Comparison of ENCODE assay signal across 8 mouse cellular contexts in the genomic region with DNA sequence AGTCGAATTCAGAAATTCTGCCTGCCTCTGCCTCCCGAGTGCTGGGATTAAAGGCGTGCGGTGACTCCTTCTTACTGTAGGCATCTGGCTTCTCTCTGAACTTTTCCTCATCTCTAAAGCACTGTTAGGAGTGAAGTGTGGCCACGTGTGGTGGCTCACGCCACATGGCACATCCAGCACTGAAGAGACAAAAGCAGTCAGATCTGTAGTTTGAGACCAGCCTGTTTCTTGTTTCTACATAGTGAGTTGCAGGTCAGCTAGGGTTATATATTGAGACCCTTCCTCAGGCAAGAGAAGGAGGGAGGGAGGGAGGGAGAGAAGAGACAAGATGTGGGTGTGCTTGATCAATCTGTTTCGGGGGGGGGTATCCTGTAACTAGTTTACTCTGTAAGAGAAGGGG. TPM values are rescaled to one million over a fixed set of nuclear protein-coding genes. Genes with fewer than 3 reads are reported as not detected.
A peak's percentile ranks its signal among the peaks of the same experiment; 100 is the strongest.
DNase-seq lines count a peak whose midpoint lies in the region; ATAC-seq and TF ChIP-seq lines count a peak whose summit lies in the region.

Gene Rangrf (minus strand): TSS at position 101 of the 400 bp plus-strand sequence.

- H3K27me3 ChIP-seq in kidney, postnatal 0 days (ENCODE audit: insufficient read depth, low read length), result no peaks in the 10 kb centered on the region
- no peaks in the 10 kb centered on the region for H3K27me3 ChIP-seq in midbrain, embryonic 14.5 days (ENCODE audit: control insufficient read depth, insufficient read depth, low read length)

- DNase-seq in kidney, postnatal 0 days (ENCODE audit: low spot score), result no peak
- DNase-seq in kidney, adult 11 months, result no peak
- DNase-seq in adrenal gland, postnatal 36 days, result no peak
- DNase-seq in gastrocnemius, postnatal 4 days (ENCODE audit: low spot score in 2 of 2), result no peak
- DNase-seq in large intestine, adult 2 months (ENCODE audit: low read depth, low spot score), result no peak
- no peak for DNase-seq in midbrain, embryonic 14.5 days
- no peak for DNase-seq in urinary bladder, postnatal 4 days (ENCODE audit: low spot score in 2 of 2)
- DNase-seq in frontal cortex, postnatal 36 days (ENCODE audit: low spot score in 2 of 2), result no peak

- WGBS in kidney, postnatal 0 days, result 85% methylated on average over 7 of the region's 7 CpGs
- 85% methylated on average over 7 of the region's 7 CpGs for WGBS in large intestine, adult 2 months
- 84% methylated on average over 7 of the region's 7 CpGs for WGBS in midbrain, embryonic 14.5 days

- H3K9ac ChIP-seq in kidney, postnatal 0 days (ENCODE audit: low read depth, low read length), result peak within 1 kb of the TSS; percentile 35; the same call in 1 of the 2 replicates
- H3K9ac ChIP-seq in midbrain, embryonic 14.5 days (replicated peaks; ENCODE audit: low read length), result no peak within 1 kb of the TSS

- ATAC-seq in kidney, postnatal 0 days (replicated peaks; ENCODE audit: low FRiP score, low read depth), result no peak
- ATAC-seq in midbrain, embryonic 14.5 days (ENCODE audit: low FRiP score, low TSS enrichment), result no peak

- H3K4me3 ChIP-seq in kidney, postnatal 0 days (replicated peaks; ENCODE audit: low read depth, low read length), result peak within 1 kb of the TSS; percentile 39
- peak within 1 kb of the TSS; percentile 37 for H3K4me3 ChIP-seq in midbrain, embryonic 14.5 days (replicated peaks; ENCODE audit: low read depth, low read length)

- peak within 1 kb of the TSS; percentile 68 for H3K4me2 ChIP-seq in kidney, postnatal 0 days (ENCODE audit: low read length)
- H3K4me2 ChIP-seq in midbrain, embryonic 14.5 days (ENCODE audit: low read length), result peak within 1 kb of the TSS; percentile 64

- no peak for TF ChIP-seq CTCF in kidney, postnatal 0 days (IDR thresholded peaks at IDR 0.05; ENCODE audit: low read depth)

- no peak within 1 kb of the TSS for H3K27ac ChIP-seq in kidney, postnatal 0 days
- no peak within 1 kb of the TSS for H3K27ac ChIP-seq in midbrain, embryonic 14.5 days (replicated peaks; ENCODE audit: low read depth, low read length)

- no peaks in the 10 kb centered on the region for H3K4me1 ChIP-seq in kidney, postnatal 0 days (replicated peaks; ENCODE audit: insufficient read depth, low read length)
- peaks cover 8% of the 10 kb centered on the region; the same call in 1 of the 2 replicates for H3K4me1 ChIP-seq in midbrain, embryonic 14.5 days (ENCODE audit: control insufficient read depth, insufficient read depth, low read length)

- H3K9me3 ChIP-seq in kidney, postnatal 0 days (replicated peaks; ENCODE audit: low read length), result no peaks in the 10 kb centered on the region
- no peaks in the 10 kb centered on the region for H3K9me3 ChIP-seq in midbrain, embryonic 14.5 days (ENCODE audit: control insufficient read depth, low read length)

- no peaks in the 10 kb centered on the region for H3K36me3 ChIP-seq in kidney, postnatal 0 days (ENCODE audit: insufficient read depth, low read length)
- no peaks in the 10 kb centered on the region for H3K36me3 ChIP-seq in midbrain, embryonic 14.5 days (ENCODE audit: control insufficient read depth, insufficient read depth, low read length)

RNA-seq across cellular contexts. Expression of gene Rangrf, which starts in this region (rescaled TPM):
- 55.6 and 58.3 TPM in 2 replicates for polyA plus RNA-seq in kidney, postnatal 0 days (2015; fragmentation: Nextera tagmentation; extraction: Ambion mirVana)
- 10 to 100 TPM; 22.5 to 23.3 TPM for total RNA-seq in adrenal gland, postnatal 36 days (2021)
- total RNA-seq in gastrocnemius, postnatal 4 days (2021), result 10 to 100 TPM; 23.5 to 25.1 TPM
- polyA plus RNA-seq in large intestine, adult 2 months (2012; rRNA removed), result 73.5 and 88.5 TPM in 2 replicates
- 22.1 and 22.4 TPM in 2 replicates for polyA plus RNA-seq in midbrain, embryonic 14.5 days (2014; fragmentation: Nextera tagmentation; extraction: Ambion mirVana)
